ENCODE assay signal across 26 mouse cellular contexts in genomic region chr6:96289672-96290071, GRCm38 (mm10).
DNase-seq lines count a peak whose midpoint lies in the region; ATAC-seq and TF ChIP-seq lines count a peak whose summit lies in the region.
"Had no signal": no experiment of that assay in that cellular context is flagged by ENCODE, and none has a peak within 500 bp of the region (broad histone marks: within the 10 kb centered on the region; RNA-seq: fewer than 3 reads in every experiment).

No protein-coding gene starts in this region.

- H3K27me3 ChIP-seq in ES-Bruce4 (ENCODE audit: control insufficient read depth, insufficient read depth, low read length, poor library complexity, severe bottlenecking), result no peaks in the 10 kb centered on the region
- no peaks in the 10 kb centered on the region for H3K27me3 ChIP-seq in forebrain, embryonic 14.5 days (replicated peaks; ENCODE audit: control insufficient read depth, insufficient read depth, low read length)
- H3K27me3 ChIP-seq: embryonic facial prominence, embryonic 13.5 days; forebrain, embryonic 12.5 days; heart, embryonic 13.5 days; hindbrain, embryonic 15.5 days had no signal

- DNase-seq in embryo, embryonic 11 days, result peak; percentile 20
- DNase-seq in embryo, embryonic 10 days (ENCODE audit: low spot score), result no peak
- peak; percentile 88 for DNase-seq in R1 (ENCODE audit: low read depth, low spot score)
- no peak for DNase-seq in adrenal gland, postnatal 4 days (ENCODE audit: low spot score in 2 of 2)
- DNase-seq in forebrain, embryonic 14.5 days (ENCODE audit: low spot score), result no peak
- DNase-seq: adrenal gland, adult 2 months; adrenal gland, postnatal 14 days; cerebellum, adult 18-20 months; cerebellum, adult 9-10 months; cerebellum, postnatal 14 days; gastrocnemius, postnatal 10 days; gastrocnemius, postnatal 36 days; heart, adult 2 months; heart, postnatal 14 days; heart, postnatal 4 days; kidney, adult 8-10 months had no signal

- 26% methylated on average over 4 of the region's 4 CpGs for WGBS in forebrain, embryonic 14.5 days

- H3K4me3 ChIP-seq in ES-Bruce4 (ENCODE audit: low read depth, low read length), result no peak overlapping the region
- no peak overlapping the region for H3K4me3 ChIP-seq in forebrain, embryonic 14.5 days (ENCODE audit: low read depth, low read length)
- H3K4me3 ChIP-seq: embryonic facial prominence, embryonic 10.5 days; embryonic facial prominence, embryonic 13.5 days; erythroblast, embryonic 14.5 days; forebrain, embryonic 12.5 days; heart, adult 2 months; heart, embryonic 10.5 days; heart, embryonic 13.5 days; hindbrain, embryonic 15.5 days had no signal

- H3K36me3 ChIP-seq in ES-Bruce4 (ENCODE audit: control insufficient read depth, insufficient read depth, low read length, poor library complexity, severe bottlenecking), result no peaks in the 10 kb centered on the region
- H3K36me3 ChIP-seq in forebrain, embryonic 14.5 days (ENCODE audit: control insufficient read depth, insufficient read depth, low read length), result no peaks in the 10 kb centered on the region
- H3K36me3 ChIP-seq: embryonic facial prominence, embryonic 10.5 days; embryonic facial prominence, embryonic 13.5 days; forebrain, embryonic 12.5 days; heart, embryonic 10.5 days; heart, embryonic 13.5 days; hindbrain, embryonic 15.5 days had no signal

- no peak for TF ChIP-seq POLR2A in ES-Bruce4 (IDR thresholded peaks at IDR 0.05; ENCODE audit: insufficient read depth, low read length)

- H3K9ac ChIP-seq in ES-Bruce4 (ENCODE audit: low read depth, poor library complexity, severe bottlenecking), result no peak overlapping the region
- no peak overlapping the region for H3K9ac ChIP-seq in forebrain, embryonic 14.5 days (ENCODE audit: low read length)
- H3K9ac ChIP-seq: embryonic facial prominence, embryonic 13.5 days; forebrain, embryonic 12.5 days; heart, embryonic 13.5 days; hindbrain, embryonic 15.5 days had no signal

- no peak overlapping the region for H3K4me2 ChIP-seq in forebrain, embryonic 14.5 days (ENCODE audit: low read length)
- H3K4me2 ChIP-seq: embryonic facial prominence, embryonic 13.5 days; forebrain, embryonic 12.5 days; heart, embryonic 13.5 days; hindbrain, embryonic 15.5 days had no signal

- TF ChIP-seq EP300 in ES-Bruce4 (IDR thresholded peaks at IDR 0.05; ENCODE audit: insufficient read depth, low read depth, low read length), result peak; percentile 80

- H3K27ac ChIP-seq in ES-Bruce4 (ENCODE audit: insufficient read depth, low read length), result peak overlapping the region; percentile 32; the same call in 1 of the 2 replicates
- no peak overlapping the region for H3K27ac ChIP-seq in forebrain, embryonic 14.5 days (ENCODE audit: low read depth, low read length)
- H3K27ac ChIP-seq: embryonic facial prominence, embryonic 10.5 days; embryonic facial prominence, embryonic 13.5 days; forebrain, embryonic 12.5 days; heart, adult 2 months; heart, embryonic 10.5 days; heart, embryonic 13.5 days; hindbrain, embryonic 15.5 days had no signal

- peaks cover 1% of the 10 kb centered on the region for H3K4me1 ChIP-seq in ES-Bruce4 (ENCODE audit: control insufficient read depth, insufficient read depth, low read length)
- H3K4me1 ChIP-seq in forebrain, embryonic 14.5 days (ENCODE audit: control insufficient read depth, insufficient read depth, low read length), result no peaks in the 10 kb centered on the region
- H3K4me1 ChIP-seq: embryonic facial prominence, embryonic 13.5 days; heart, embryonic 10.5 days; heart, embryonic 13.5 days had no signal

- ATAC-seq in forebrain, embryonic 14.5 days, result no peak
- ATAC-seq: forebrain, embryonic 16.5 days; intestine, postnatal 0 days had no signal

- TF ChIP-seq CTCF in ES-Bruce4 (IDR thresholded peaks at IDR 0.05; ENCODE audit: low read depth, low read length), result no peak

- no peaks in the 10 kb centered on the region for H3K9me3 ChIP-seq in ES-Bruce4 (replicated peaks; ENCODE audit: control insufficient read depth, insufficient read depth, low read length, poor library complexity, severe bottlenecking)
- no peaks in the 10 kb centered on the region for H3K9me3 ChIP-seq in forebrain, embryonic 14.5 days (replicated peaks; ENCODE audit: control insufficient read depth, low read length)
- H3K9me3 ChIP-seq: embryonic facial prominence, embryonic 10.5 days; embryonic facial prominence, embryonic 13.5 days; forebrain, embryonic 12.5 days; heart, embryonic 10.5 days; heart, embryonic 13.5 days; hindbrain, embryonic 15.5 days had no signal

Comparison
In these comparisons a context has a peak if more than half of its experiments do, and no peak if none do; other contexts are left out.
1. DNase-seq: peak in embryo, embryonic 11 days (single experiment) and R1 (single experiment); none in embryo, embryonic 10 days (single experiment), adrenal gland, postnatal 4 days (0 of 2) and forebrain, embryonic 14.5 days (single experiment).